Mouse (Mus musculus) heart, postnatal 4 days (tissue): ENCODE results near the gene A3galt2. TPM values are rescaled to one million over a fixed set of nuclear protein-coding genes. Genes with fewer than 3 reads are reported as not detected.

ENCODE experiments used
- DNase-seq: peaks from one replicate; pipeline ENCODE4 v3.0.0; 2021
- total RNA-seq, 2 experiments: library from RNA; stranded (reverse); gene quantifications; 2 replicates each; pipeline ENCODE4 v1.2.3; 2021

Gene A3galt2
- total RNA-seq, result under 1 TPM; 0.20 to 0.36 TPM

GRCm38 (mm10) chr4:128755064-128755463 is at the start of gene A3galt2:
Gene A3galt2 (plus strand): TSS chr4:128755364.
- no peak for DNase-seq

- peak; percentile 64 for DNase-seq
Measured at GRCm38 (mm10) chr4:128706626-128707025, 48.5 kb upstream of the A3galt2 start.

GRCm38 (mm10) chr4:128707384-128707783 is 47.8 kb upstream of the A3galt2 start:
- no peak for DNase-seq

- DNase-seq, result no peak
Measured at GRCm38 (mm10) chr4:128709061-128709780, 45.9 kb upstream of the A3galt2 start.

- DNase-seq, result no peak
Measured at GRCm38 (mm10) chr4:128709781-128710166, 45.4 kb upstream of the A3galt2 start.

GRCm38 (mm10) chr4:128710286-128710685 is 44.9 kb upstream of the A3galt2 start:
- DNase-seq, result no peak

GRCm38 (mm10) chr4:128710800-128711199 is 44.4 kb upstream of the A3galt2 start:
- no peak for DNase-seq

- DNase-seq, result peak; percentile 95
Measured at GRCm38 (mm10) chr4:128711455-128712135, 43.6 kb upstream of the A3galt2 start.

GRCm38 (mm10) chr4:128712136-128712655 is 43.0 kb upstream of the A3galt2 start:
- DNase-seq, result no peak

GRCm38 (mm10) chr4:128712941-128713340 is 42.2 kb upstream of the A3galt2 start:
- DNase-seq, result no peak

GRCm38 (mm10) chr4:128715241-128716204 is 39.6 kb upstream of the A3galt2 start:
- no peak for DNase-seq

GRCm38 (mm10) chr4:128716279-128716678 is 38.9 kb upstream of the A3galt2 start:
- no peak for DNase-seq

- no peak for DNase-seq
Measured at GRCm38 (mm10) chr4:128716731-128717130, 38.4 kb upstream of the A3galt2 start.

- DNase-seq, result peak; percentile 54
Measured at GRCm38 (mm10) chr4:128720110-128720509, 35.1 kb upstream of the A3galt2 start.

- DNase-seq, result no peak
Measured at GRCm38 (mm10) chr4:128721061-128721648, 34.0 kb upstream of the A3galt2 start.

GRCm38 (mm10) chr4:128721761-128722160 is 33.4 kb upstream of the A3galt2 start:
- no peak for DNase-seq

- DNase-seq, result no peak
Measured at GRCm38 (mm10) chr4:128722932-128723331, 32.2 kb upstream of the A3galt2 start.

- no peak for DNase-seq
Measured at GRCm38 (mm10) chr4:128723431-128723830, 31.7 kb upstream of the A3galt2 start.

GRCm38 (mm10) chr4:128724059-128724458 is 31.1 kb upstream of the A3galt2 start:
- DNase-seq, result no peak

GRCm38 (mm10) chr4:128727019-128727720 is 28.0 kb upstream of the A3galt2 start:
- DNase-seq, result peak; percentile 88

GRCm38 (mm10) chr4:128727721-128728430 is 27.3 kb upstream of the A3galt2 start:
- DNase-seq, result peak; percentile 64
